Mouse (Mus musculus) liver, embryonic 16.5 days (tissue): Measurements from ENCODE around the gene Fcer1g. TPM values are rescaled to one million over a fixed set of nuclear protein-coding genes. Genes with fewer than 3 reads are reported as not detected.

ENCODE experiments used
- ATAC-seq: fragments of 200-750 bp; cut with Nextera tagmentation; 2 replicates; pipeline ENCODE4 v1.8.0; 2017; ENCODE audit warnings: low read depth, mild to moderate bottlenecking, moderate number of reproducible peaks, moderate library complexity
- H3K27ac ChIP-seq: fragments of 300-500 bp; sonication (generic); 2 replicates; pipeline ENCODE4 v1.5.1; 2014; ENCODE audit warnings: mild to moderate bottlenecking, low read length
- H3K27me3 ChIP-seq: fragments of 300-500 bp; sonication (generic); 2 replicates; pipeline ENCODE4 v1.6.1; 2014; ENCODE audit warnings: low read depth, low read length, mixed read lengths; ENCODE audit not compliant: control insufficient read depth, insufficient read depth
- H3K36me3 ChIP-seq: fragments of 300-500 bp; sonication (generic); 2 replicates; pipeline ENCODE4 v1.6.1; 2014; ENCODE audit warnings: mild to moderate bottlenecking; ENCODE audit not compliant: control insufficient read depth, insufficient read depth
- H3K4me1 ChIP-seq: fragments of 300-500 bp; sonication (generic); 2 replicates; pipeline ENCODE4 v1.6.1; 2014; ENCODE audit warnings: low read depth, low read length, mixed read lengths; ENCODE audit not compliant: control insufficient read depth
- H3K4me2 ChIP-seq: fragments of 300-500 bp; sonication (generic); 2 replicates; pipeline ENCODE4 v1.6.1; 2014; ENCODE audit warnings: low read depth, low read length, mixed read lengths
- H3K4me3 ChIP-seq: fragments of 300-500 bp; sonication (generic); 2 replicates; pipeline ENCODE4 v1.5.1; 2014; ENCODE audit warnings: low read depth, mild to moderate bottlenecking, low read length
- H3K9ac ChIP-seq: fragments of 300-500 bp; sonication (generic); 2 replicates; pipeline ENCODE4 v1.6.1; 2014; ENCODE audit warnings: low read depth, low read length
- H3K9me3 ChIP-seq: fragments of 300-500 bp; sonication (generic); replicated peaks from 2 replicates; pipeline ENCODE4 v1.6.1; 2016; ENCODE audit warnings: low read length; ENCODE audit not compliant: control insufficient read depth
- WGBS: fragments of 180-500 bp; shearing (Covaris S2); extraction: QIAGEN DNeasy Blood & Tissue Kit; methylation state at CpG from one replicate; pipeline ENCODE4 v1.1.7; 2014; ENCODE audit not compliant: insufficient replicate concordance; 5-methylcytosine and 5-hydroxymethylcytosine counted together
- polyA plus RNA-seq: library from polyadenylated mRNA; unstranded; fragments of >200 nt; fragmentation: Nextera tagmentation; extraction: Ambion mirVana; gene quantifications from 2 replicates; pipeline ENCODE4 v1.2.1, GENCODE M21; 2015

The Fcer1g gene
- polyA plus RNA-seq, 1 experiment from 2014 or later = 128 TPM

DNA sequence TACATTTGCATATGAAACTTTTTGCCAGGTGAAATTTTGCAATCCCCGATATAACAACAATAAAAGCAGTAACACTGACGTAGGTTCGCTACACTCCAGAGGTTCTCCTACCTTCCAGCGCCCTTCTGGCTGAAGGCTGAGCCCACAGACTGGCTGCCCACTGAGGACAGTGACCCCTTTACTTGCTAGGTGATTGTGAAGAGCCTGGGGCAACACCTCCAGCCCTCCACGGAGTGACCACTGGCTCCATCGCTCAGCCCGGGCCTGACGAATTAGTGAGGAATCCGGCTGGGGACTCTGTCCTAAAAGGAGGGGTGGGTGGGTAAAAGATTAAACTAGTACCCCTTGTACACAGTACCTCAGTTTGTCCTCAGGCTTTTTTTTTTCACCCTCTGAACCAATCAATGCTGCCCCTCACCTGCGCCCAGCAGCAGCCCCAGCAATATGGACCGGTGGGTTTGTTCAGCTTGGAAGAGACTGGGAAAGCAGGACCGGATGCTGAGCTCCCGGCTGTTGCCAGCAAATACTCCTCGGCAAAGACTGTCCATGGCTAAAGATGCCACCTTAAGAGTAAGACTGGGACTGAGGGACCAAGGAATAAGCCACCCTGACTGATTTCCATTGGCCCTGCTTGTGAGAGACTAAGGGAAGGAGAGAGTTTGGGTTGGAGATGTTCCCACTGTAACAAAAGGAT is 45.0 kb upstream of the Fcer1g start:
- Histone ChIP-seq H3K9me3 (no peaks in the 10 kb centered on the region), H3K4me1 (peaks cover 42% of the 10 kb centered on the region), H3K27ac (peak overlapping the region; percentile 100), H3K27me3 (no peaks in the 10 kb centered on the region), H3K4me3 (peak overlapping the region; percentile 87), H3K4me2 (peak overlapping the region; percentile 63), H3K9ac (peak overlapping the region; percentile 94), H3K36me3 (peaks cover 63% of the 10 kb centered on the region)
- WGBS = 82% methylated on average over 14 of the region's 14 CpGs
- no peak for ATAC-seq

GRCm38 (mm10) chr1:171278436-171278835 is 44.3 kb upstream of the Fcer1g start:
- WGBS = 95% methylated on average over 8 of the region's 8 CpGs
- H3K27ac ChIP-seq = peak overlapping the region; percentile 57
- H3K9ac ChIP-seq = peak overlapping the region; percentile 94

GRCm38 (mm10) chr1:171277736-171278135 is 43.6 kb upstream of the Fcer1g start:
- H3K9ac ChIP-seq = peak overlapping the region; percentile 94
- peak overlapping the region; percentile 57 for H3K27ac ChIP-seq
- WGBS = 88% methylated on average over 10 of the region's 10 CpGs

More at GRCm38 (mm10) chr1:171278436-171278835, 44.3 kb upstream of the Fcer1g start:
- H3K36me3 ChIP-seq = peaks cover 65% of the 10 kb centered on the region
- H3K4me2 ChIP-seq = peak overlapping the region; percentile 63
- H3K4me3 ChIP-seq = peak overlapping the region; percentile 87
- H3K9me3 ChIP-seq = no peaks in the 10 kb centered on the region
- no peak for ATAC-seq
- H3K4me1 ChIP-seq = peaks cover 46% of the 10 kb centered on the region
- no peaks in the 10 kb centered on the region for H3K27me3 ChIP-seq

GRCm38 (mm10) chr1:171276110-171276748 is 42.1 kb upstream of the Fcer1g start:
- peaks cover 70% of the 10 kb centered on the region for H3K36me3 ChIP-seq
- H3K9ac ChIP-seq = no peak overlapping the region
- no peaks in the 10 kb centered on the region for H3K9me3 ChIP-seq
- no peaks in the 10 kb centered on the region for H3K27me3 ChIP-seq
- 0 out of 2 replicates have a peak overlapping the region, but pooled peaks have one; percentile 2 for H3K4me2 ChIP-seq
- no peak overlapping the region for H3K4me3 ChIP-seq
- ATAC-seq = no peak
- H3K4me1 ChIP-seq = peaks cover 45% of the 10 kb centered on the region
- H3K27ac ChIP-seq = peak overlapping the region; percentile 37; the same call in 1 of the 2 replicates
- WGBS = 88% methylated on average over 14 of the region's 14 CpGs

More at GRCm38 (mm10) chr1:171277736-171278135, 43.6 kb upstream of the Fcer1g start:
- Histone ChIP-seq H3K27me3 (no peaks in the 10 kb centered on the region), H3K36me3 (peaks cover 66% of the 10 kb centered on the region), H3K4me3 (peak overlapping the region; percentile 87), H3K9me3 (no peaks in the 10 kb centered on the region), H3K4me2 (peak overlapping the region; percentile 63), H3K4me1 (peaks cover 42% of the 10 kb centered on the region)
- ATAC-seq = no peak

DNA sequence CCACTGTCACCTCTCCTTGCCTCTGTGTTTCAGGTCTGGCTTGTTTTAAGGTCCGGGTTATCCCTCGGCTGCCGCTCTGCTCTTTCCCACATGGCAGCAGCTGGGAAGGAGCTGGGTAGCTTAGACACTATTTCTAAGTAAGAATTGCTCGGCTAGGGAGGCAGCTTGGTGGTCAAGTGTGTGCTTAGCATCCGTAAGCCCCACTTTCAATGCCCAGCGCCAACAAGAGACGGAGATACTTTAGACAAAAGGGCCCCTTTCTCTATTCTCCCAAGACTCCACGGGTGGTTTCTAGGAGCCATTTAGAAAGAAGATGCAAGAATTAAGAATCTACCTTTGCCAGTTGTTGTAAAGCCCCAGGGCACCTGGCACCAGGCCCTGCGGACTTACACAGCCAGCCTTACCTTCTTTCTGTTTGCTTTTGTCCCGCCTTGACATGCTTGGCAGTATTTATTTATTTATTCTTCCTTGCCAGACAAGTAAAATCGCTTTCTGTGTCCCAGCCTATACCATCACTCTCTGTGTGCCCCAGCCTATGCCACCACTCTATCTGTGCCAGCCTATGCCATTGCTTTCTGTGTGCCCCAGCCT is 41.1 kb upstream of the Fcer1g start:
- no peaks in the 10 kb centered on the region for H3K9me3 ChIP-seq
- H3K9ac ChIP-seq = no peak overlapping the region
- no peaks in the 10 kb centered on the region for H3K27me3 ChIP-seq
- 94% methylated on average over 11 of the region's 11 CpGs for WGBS
- ATAC-seq = no peak
- peaks cover 48% of the 10 kb centered on the region for H3K4me1 ChIP-seq
- no peak overlapping the region for H3K4me2 ChIP-seq
- peak overlapping the region; percentile 42; the same call in 1 of the 2 replicates for H3K27ac ChIP-seq
- no peak overlapping the region for H3K4me3 ChIP-seq
- H3K36me3 ChIP-seq = peaks cover 70% of the 10 kb centered on the region

GRCm38 (mm10) chr1:171274171-171274570 is 40.0 kb upstream of the Fcer1g start:
- Histone ChIP-seq H3K36me3 (peaks cover 66% of the 10 kb centered on the region), H3K4me2 (no peak overlapping the region), H3K27ac (peak overlapping the region; percentile 42), H3K4me3 (no peak overlapping the region), H3K9me3 (no peaks in the 10 kb centered on the region), H3K27me3 (no peaks in the 10 kb centered on the region), H3K4me1 (peaks cover 52% of the 10 kb centered on the region), H3K9ac (no peak overlapping the region)
- 85% methylated on average over 12 of the region's 12 CpGs for WGBS
- no peak for ATAC-seq

DNA sequence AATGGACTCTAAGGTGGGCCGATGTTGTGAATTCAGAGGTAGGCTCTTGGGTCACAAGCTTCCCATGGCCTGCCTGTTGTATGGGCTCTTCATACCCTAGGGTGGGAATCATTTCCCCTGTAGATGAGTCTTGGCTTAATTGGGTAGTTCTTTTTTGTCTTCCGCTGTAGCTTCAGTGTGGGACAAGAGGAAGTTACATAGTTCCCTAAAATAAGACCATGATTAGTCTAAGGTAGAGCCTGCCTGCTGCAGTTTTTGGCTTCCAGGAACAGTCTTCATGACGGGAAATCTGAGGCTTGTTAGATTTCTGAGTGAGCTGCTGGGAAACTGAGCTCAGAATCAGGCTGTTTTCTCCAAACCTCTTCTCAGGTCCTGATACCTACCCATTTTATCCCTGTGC is 37.9 kb upstream of the Fcer1g start:
- no peaks in the 10 kb centered on the region for H3K9me3 ChIP-seq
- WGBS = 58% methylated on average over 3 of the region's 3 CpGs

GRCm38 (mm10) chr1:171271622-171272021 is 37.5 kb upstream of the Fcer1g start:
- Histone ChIP-seq H3K36me3 (peaks cover 40% of the 10 kb centered on the region), H3K27me3 (no peaks in the 10 kb centered on the region), H3K4me3 (peak overlapping the region; percentile 83), H3K27ac (peak overlapping the region; percentile 84), H3K9ac (peak overlapping the region; percentile 17; the same call in 1 of the 2 replicates), H3K4me1 (peaks cover 31% of the 10 kb centered on the region), H3K9me3 (no peaks in the 10 kb centered on the region), H3K4me2 (peak overlapping the region; percentile 77)
- WGBS = 51% methylated on average over 10 of the region's 10 CpGs
- ATAC-seq = no peak

More for the DNA sequence above, 37.9 kb upstream of the Fcer1g start:
- Histone ChIP-seq H3K27me3 (no peaks in the 10 kb centered on the region), H3K4me3 (peak overlapping the region; percentile 83), H3K4me2 (peak overlapping the region; percentile 77), H3K27ac (peak overlapping the region; percentile 84), H3K36me3 (peaks cover 45% of the 10 kb centered on the region), H3K9ac (peak overlapping the region; percentile 17; the same call in 1 of the 2 replicates), H3K4me1 (peaks cover 35% of the 10 kb centered on the region)
- no peak for ATAC-seq
